Mouse (Mus musculus) frontal cortex, postnatal 36 days (tissue): Measurements from ENCODE around the gene Morn2.
A peak's percentile ranks its signal among the peaks of the same experiment; 100 is the strongest.
"Not testable (repeated sequence)": the region's sequence is repeated elsewhere in the genome, so short reads cannot be mapped to it uniquely, and the experiment has no call there.

Experiments
- DNase-seq, 2 experiments: peaks; one replicate each; pipeline ENCODE4 v3.0.0; 2022; ENCODE audit warnings: low spot score in 2 of 2

Gene Morn2

DNA sequence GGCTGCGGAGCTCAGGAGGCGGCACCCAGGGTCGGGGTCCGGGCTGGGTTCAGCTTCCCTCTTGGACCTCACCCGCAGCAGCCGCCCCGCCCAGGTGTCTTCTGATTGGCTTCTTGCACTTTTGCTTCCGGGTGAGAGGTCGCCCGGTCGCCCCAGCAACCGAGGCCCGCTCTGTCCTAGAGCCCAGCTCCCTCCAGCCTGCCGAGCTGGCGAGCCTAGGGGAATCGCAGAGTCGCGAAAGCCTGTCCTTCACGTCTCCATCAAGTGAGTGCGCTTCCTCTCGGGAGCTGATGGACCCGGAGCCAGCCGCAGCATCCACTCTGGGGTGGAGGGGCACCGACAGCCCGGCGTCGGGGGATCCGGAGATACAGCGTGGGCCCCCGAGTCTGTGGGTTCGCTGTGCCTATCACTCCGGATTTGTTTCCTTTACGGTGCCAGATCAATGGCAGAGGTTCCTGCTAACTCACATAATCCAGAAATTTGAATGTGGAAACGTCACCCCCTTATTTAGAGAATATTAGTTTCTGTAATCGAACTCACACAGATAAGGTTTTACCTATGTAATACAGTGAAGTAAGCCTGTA, at the start of gene Morn2, which contains the start of gene Dhx57:
Gene Morn2, plus strand, starts transcription at position 130 of the 584 bp plus-strand sequence.
Gene Dhx57, minus strand, starts transcription at position 403 of the 584 bp plus-strand sequence.
- DNase-seq, result peak; percentile 95 to 98

DNA sequence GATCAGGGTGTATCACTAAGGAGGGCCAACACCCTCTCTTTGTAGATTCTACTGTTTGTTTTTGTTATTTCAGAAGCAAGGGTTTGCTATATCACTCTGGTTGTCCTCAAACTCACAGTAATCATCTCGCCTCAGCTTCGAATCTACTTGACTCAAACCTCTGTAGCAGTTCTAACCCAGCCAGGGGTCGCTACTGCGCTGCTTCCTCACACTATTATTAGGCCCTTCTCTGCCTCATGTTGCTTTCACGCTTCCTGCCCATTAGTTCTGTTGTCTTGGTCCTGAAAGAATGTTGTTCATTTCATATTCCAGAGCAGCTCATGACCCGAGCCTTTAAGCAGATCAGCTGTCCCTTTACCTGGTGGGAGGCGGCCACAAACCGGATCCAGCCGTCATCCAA, 48.4 kb upstream of the Morn2 start:
- no peak for DNase-seq

DNA sequence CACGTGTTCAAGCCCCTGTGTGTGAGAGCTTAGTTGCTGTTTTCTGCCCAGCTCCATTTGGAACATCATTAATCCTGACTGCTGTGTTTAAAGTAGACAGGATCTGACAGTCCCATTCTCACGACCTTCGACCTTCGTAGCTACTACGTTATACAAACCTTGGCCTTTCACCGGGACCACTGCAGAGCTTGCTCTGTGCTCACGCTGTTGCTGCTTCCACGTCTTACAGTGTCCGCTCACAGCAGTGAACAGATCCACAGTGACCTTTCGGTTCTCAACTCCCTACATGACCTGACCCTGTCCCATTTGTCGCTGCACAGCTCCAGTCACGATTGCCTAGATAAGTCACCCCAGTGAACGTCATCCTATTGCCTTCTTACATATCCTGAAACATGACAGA, 46.9 kb upstream of the Morn2 start:
- DNase-seq, result no peak

DNA sequence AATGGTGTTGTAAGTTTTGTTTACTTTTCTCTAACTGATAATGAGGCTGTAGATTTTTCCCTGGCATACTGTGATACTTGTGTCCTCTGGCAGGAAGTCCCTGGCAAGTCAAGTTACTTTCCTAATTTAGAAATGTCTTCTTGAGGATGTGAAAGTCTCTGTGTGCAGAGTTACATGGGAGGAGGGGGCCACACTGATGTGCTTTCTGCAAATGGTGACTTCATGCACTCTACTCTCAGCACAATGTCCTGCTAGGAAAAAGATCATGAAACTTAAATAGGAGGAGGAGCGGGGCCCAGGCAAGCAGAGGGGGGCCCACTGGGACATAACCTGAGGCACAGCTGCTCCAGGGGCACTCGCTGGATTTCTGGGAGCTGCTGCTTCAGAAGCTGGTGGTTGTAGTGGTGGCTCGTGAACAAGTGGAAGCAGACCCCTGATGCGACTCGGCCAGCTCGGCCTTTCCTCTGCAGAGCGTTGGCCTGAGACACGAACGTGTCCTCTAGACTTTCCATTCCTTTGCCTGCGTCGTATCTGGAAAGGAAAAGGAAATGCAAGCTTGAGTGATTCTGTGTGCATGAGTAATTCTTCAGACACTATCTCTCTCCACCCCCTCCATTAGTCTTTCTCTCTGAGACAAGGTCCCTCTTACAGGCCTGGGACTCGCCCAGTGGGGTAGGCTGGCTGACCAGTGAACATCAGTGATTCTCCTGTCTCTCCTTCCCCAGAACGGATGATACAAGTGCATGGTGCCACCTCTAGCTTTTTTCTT, 37.1 kb upstream of the Morn2 start:
- DNase-seq, result no peak

DNA sequence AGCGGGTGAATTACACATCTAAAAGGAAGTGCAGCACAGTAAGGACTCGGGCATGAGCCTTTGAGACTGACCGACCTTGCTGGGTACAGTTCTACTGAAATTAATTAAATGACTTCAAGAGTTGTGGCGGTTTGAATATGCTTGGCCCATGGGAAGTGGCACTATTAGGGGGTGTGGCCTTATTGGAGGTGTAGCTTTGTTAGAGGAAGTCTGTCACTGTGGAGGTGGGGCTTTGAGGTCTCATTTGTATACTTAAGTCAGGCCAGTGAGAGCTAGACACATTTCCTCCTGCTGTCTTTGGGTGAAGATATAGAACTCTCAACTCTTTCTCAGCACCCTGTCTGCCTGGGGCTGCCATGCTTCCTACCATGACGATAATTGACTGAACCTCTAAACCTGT, 35.6 kb upstream of the Morn2 start:
- DNase-seq, result no peak

DNA sequence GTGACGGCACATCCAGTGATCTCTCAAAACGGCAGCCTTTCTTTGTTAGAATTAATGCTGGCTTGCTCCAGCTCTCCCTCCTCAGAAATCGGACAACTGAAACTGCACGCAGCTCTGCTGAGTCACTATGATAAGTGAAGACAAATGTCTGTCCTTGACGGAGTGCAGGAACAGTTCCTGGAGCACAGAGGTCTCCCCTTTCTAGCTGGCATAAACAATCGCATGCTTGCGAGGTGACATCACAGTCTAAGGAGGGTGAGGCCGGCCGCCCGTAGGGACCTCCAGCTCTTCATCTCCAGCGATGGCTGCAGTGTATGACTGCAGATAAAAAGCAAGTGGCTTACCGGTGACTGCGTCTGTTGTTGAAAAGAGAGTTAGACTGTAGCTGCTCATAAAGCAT, 34.8 kb upstream of the Morn2 start:
- no peak for DNase-seq

DNA sequence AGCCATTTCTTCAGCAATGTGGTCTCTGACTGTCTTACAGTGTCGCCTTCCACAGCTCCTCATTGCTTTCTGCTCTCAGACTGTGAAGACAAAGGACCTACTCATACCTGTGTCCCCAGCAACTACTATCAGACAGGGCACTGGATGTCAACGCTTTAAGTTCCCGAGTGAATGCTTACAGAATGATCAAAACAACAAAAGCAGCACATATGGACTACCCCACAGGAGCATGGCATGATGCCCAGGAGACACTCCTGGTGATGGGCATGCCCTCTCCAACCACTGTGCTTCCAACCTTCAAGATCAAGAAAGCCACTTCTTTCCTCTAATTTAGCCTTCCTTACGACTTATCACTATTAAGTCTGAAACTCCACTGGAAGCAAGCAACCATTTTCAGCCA, 22.9 kb upstream of the Morn2 start:
- no peak for DNase-seq

DNA sequence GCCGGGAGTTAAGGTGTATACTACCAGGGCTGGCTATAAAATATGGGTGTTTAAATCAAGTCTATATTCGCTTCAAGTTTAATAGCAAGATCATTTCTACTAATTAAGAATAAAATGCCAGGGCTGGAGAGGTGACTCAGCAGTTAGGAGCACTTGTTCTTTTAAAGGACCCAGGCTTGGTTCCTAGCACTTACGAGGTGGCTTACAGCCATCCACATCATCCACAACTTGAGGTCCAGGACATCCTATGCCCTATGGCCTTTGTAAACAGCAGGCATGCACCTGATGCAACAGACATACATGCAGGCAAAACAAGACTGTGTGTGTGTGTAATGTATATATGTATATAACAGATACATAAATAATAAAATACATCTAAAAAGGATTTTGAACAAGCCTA, 21.9 kb upstream of the Morn2 start:
- no peak for DNase-seq

DNA sequence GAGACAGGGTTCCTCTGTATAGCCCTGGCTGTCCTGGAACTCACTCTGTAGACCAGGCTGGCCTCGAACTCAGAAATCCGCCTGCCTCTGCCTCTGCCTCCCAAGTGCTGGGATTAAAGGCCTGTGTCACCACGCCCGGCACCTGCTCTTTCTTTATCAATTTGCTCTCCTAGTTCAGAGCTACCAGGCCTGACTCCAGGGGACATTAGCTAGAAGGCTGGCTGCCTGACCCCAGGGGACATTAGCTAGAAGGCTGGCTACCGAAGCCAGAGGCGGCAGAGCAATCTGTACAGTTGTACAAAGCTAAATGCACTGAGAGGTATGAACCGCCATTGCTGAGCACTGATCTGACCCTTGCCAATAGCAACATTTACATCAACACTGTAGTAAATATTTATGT, 19.4 kb upstream of the Morn2 start:
- not testable (repeated sequence) for DNase-seq

DNA sequence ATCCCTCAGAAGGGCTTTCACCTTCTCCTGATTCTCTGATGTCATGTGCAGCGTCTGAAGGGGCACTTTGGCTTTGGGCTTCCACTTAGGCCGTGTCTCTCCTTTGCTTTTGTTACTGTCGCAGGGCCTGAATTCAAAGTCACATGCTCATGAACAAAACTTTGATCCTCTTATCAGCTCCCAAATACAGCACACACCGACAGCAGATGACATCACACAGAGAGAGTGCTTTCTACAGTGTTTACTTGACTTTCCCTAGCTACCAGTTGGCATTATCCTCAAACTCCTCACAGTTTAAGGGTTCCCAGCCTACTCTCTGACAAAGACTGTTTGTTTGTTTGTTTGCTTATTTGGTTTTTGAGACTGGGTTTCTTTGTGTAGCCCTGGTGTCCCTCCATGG, 11.7 kb upstream of the Morn2 start:
- DNase-seq, result no peak

DNA sequence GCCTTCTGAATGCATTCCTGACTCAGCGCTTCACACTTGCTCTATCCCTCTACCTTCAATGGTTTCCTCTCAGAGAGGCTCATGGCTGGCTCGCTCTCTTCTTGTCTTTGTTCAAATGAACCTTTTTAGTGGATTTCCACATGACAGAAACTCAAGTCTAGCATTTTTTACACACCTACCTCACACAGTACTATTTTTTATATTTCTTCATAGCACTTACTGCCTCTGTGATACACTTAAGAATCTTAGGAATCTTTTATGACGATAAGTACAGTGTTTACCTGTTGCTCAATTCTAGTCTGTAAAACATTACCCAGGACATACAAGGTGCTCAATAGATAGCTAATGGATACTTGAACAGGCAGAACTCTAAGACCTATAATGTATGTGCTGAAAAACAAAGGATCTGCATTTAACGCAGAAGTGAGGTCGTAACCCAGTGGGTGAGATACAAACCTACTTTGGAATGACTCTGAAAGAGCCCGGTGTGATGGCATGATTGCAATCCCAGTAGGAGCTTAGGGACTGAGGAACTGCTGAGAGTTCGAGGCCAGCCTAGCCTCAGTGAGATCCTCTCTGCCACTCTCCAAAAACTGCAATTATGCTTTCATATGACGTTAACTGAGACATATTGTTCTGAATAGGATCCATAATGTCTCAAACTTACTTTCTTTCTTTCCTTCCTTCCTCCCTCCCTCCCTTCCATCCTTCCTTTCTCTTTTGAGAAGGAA, 10.5 kb upstream of the Morn2 start:
- no peak for DNase-seq

DNA sequence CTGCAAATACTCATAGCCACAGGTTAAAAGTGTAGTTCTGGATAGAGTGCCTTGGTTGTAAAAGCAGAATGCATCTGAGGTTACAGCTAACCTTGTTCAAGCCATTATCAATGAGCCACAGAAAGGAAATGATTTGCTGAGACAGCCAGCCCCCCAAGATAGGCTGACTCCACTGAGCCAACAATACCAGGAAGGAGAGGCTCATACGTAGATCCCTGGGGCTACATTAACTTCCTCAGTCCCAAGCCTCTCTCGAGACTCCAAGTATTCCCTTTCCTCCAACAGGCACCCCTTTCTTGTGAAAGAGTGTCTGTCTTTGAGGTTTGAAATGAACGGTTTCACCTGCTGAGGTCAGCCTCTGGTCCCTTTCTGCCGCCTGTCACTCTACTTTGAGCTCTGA, 5.6 kb upstream of the Morn2 start:
- DNase-seq, result no peak

DNA sequence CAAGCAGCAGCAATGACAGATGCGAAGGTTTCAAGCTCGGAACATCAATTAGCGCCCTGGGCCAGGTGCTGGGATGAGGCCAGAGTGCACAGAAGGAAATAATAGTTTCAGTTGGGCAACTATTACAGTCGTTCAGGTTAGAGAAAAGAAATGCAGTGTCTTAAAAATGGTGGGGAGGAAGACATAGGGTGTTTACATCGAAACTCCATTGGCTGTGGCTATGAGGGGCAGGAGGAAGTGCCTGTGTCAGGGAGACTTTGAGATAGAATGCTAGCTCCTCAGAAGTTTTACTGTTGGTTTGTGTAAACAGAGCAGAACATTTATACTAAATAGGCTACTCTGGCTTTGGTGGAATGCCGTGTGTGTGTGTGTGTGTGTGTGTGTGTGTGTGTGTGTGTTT, 2.0 kb upstream of the Morn2 start:
- no peak for DNase-seq

DNA sequence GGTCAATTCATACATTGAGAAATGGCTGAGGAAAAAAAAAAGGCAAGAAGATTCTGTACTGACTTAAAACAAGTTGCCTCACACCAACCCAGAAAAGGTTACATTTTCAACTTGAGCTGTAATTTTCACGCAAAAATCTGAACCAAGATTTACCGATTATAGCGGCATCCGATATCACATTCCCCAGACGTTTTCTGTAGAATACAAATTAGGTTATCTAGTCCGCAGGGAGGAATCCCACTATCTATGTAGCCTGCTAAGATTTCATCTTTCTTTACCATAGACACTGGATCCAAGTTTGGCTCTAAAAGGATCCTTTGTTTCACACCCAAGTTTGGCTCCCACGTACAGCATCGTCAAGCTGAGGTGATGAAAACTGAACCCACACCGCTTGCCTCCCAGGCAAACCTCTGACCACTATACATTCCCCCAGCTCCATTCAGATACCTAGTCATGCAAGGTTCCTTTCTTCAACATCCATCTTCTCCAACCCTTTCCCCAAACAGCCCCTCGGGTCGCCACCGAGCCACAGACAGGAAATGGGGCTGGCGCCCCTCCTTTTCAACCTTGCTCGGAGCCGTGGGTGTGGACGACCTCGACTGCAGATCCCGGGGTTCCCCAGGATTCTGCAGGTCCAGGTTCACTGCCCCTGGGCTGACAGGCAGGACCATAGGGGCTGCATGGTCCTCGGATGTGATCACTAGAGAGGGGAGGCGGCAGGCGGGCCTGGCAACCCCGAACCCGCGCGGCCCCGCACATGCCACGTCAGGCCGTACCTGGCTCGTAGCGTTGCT, 526 bp upstream of the Morn2 start:
- peak in 1 of 2 experiments; percentile 47 for DNase-seq

DNA sequence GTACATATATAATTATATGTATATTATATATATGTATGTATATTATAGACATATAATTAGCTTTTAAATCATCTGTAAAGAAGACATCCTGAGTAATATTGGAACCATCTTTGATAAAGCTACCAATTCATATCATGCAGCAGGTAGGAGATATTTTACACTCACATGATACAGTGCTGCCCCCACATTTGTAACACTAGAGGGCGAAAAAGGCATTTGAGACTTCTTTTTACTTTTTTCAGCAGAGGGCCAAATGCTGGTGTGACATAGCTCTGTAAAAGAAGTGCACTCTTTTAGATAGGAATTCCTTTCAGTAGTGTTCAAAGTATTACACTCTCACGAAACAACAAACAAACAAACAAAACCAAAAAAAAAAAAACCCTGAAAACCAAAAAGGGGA, 1.1 kb downstream of the Morn2 start:
- DNase-seq, result peak in 1 of 2 experiments; percentile 48

DNA sequence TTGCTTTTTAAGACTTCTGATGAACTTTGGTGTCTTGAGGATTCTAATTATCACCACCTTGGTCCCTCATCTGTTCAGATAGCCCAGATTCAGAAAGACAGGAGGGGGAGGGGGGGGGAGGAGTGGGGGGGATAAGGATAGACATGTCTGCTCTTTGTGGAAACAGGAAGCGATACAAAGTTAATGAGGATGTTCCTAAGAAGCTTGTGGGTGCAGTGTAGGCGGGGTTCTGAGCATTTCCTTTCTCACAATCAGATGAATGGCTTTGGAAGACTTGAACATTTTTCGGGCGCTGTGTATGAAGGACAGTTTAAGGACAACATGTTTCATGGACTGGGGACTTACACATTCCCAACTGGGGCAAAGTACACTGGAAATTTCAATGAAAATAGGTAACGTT, 5.3 kb downstream of the Morn2 start:
- no peak for DNase-seq

DNA sequence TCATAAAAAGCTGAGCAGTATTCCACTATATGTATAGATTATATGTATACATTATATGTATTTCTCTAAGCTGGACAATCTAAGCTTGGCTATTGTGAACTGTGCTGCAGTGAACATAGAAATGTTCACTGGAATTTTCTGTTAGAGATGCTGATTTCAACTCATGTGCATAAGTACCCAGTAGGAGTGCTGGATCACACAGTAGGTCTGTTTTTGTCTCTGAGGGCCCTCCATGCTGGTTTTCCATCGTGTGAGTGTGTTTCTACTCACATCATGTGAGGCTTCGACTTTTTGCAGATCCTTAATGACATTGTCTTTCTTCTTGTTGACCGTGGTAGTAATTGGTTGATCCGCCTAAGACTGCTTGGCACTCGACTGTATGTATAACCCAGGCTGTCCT, 8.8 kb downstream of the Morn2 start:
- DNase-seq, result no peak

DNA sequence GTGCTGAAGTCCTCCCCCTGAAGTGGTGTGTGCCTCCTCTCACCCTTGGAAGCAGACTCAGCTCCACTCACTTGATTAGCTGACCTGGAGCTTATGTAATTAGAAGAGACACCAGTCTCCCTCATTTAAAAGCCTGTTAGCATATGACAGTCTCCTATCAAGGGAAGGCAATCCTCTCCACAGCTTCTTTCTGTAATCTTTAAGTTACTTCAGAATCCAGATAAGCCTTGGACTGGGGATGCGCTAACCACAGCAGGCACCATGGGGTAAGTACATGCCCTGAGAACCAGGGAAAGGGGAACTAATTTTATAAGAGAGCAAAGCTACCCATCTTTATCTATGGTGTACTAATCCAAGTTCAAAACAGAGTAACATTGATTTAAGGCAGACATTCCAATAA, 17.2 kb downstream of the Morn2 start, which contains the start of gene Arhgef33:
Gene Arhgef33, plus strand, starts transcription at position 157 of the 400 bp plus-strand sequence.
- DNase-seq, result no peak

DNA sequence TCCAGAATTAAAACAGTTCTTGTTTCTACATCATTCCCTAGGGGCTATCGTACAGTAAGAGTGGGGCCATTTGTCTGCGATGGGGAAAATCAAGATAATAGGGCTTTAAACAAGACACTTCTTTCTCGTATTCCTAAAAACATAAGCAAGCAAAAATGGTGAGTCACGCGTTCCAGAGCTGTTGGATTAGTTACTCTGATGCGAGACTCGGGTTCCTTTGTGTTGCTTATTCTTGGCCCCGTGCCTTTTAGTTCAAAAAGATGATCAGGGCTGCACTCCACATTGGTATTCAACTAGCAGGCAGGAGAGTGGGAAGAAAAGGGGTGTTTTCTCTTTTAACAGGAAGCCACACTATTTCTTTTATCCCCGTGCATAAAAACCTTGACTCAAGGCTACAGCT, 21.8 kb downstream of the Morn2 start:
- DNase-seq, result no peak

DNA sequence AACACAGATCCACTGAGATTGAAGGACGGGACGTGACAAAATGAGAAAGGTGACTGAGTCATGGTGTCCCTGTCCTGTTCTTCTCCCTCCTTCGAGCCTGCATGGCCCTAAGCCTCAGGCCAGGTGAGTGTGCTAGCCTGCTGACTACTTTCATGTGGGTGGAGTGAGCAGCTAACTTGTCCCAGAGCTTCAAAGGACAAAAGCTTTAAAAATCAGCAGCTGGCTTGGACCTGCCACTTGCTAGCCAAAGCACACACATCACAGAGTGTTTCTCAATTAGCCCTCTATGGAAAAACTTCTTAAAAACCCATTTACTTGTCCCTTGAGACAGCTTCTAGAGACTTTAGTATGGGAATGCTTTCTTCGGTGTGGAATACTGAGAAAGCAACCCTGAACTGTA, 22.4 kb downstream of the Morn2 start:
- no peak for DNase-seq

DNA sequence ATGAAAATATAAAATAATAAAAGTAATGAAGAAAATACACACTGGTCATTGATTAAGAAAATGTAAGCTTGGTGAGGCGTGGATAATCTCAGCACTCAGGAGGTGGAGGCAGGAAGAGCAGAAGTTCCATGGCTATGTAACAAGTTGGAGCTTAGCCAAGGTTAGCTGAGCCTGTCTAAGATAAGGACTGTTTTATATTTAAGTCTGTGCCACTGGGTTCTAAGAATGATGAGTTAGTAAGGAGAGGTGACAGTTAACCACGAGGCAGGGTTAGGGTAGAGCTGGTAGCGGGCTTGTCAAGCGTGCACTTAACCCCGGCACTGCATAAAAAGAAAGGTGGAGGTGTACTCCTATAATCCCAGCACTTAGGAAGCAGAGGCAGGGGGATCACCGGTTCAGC, 32.2 kb downstream of the Morn2 start:
- DNase-seq, result no peak

DNA sequence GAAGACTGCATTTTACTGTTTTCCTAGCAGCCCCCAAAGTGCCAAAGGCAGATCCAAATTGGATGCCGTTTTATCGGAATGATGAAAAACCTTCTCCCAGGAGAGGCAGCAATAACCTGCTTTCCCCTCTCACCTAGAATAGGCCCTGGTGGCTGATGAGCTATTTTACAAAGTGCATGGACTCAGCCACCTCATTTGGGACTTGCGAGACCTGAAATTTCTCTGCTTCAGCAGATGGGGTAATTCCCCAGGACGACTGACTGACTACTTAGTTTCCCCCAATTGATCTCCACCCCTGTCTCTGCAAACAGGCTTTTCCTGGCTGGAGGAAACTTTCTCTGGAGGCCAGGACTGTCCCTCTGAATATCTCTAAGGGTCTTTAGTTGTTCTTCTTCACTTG, 33.0 kb downstream of the Morn2 start:
- DNase-seq, result no peak
